Mouse (Mus musculus): ENCODE data around the gene Rxra. TPM values are rescaled to one million over a fixed set of nuclear protein-coding genes. Genes with fewer than 3 reads are reported as not detected.

The Rxra gene
- total RNA-seq, 2 experiments from 2014 or later = 25.2 to 25.5 TPM

- no peak for DNase-seq (ENCODE audit: low spot score in 2 of 2)
Measured at GRCm38 (mm10) chr2:27733021-27733420, 56.8 kb downstream of the Rxra start.

- DNase-seq (ENCODE audit: low spot score in 2 of 2) = no peak
Measured at GRCm38 (mm10) chr2:27734328-27734727, 58.1 kb downstream of the Rxra start.

GRCm38 (mm10) chr2:27734800-27735199, 58.6 kb downstream of the Rxra start:
- no peak for DNase-seq (ENCODE audit: low spot score in 2 of 2)

- no peak for DNase-seq (ENCODE audit: low spot score in 2 of 2)
Measured at GRCm38 (mm10) chr2:27736802-27737201, 60.6 kb downstream of the Rxra start.

GRCm38 (mm10) chr2:27738396-27738795, 62.2 kb downstream of the Rxra start:
- no peak for DNase-seq (ENCODE audit: low spot score in 2 of 2)

- peak; percentile 75 to 86 for DNase-seq (ENCODE audit: low spot score in 2 of 2)
Measured at GRCm38 (mm10) chr2:27740091-27740608, 63.9 kb downstream of the Rxra start.

- DNase-seq (ENCODE audit: low spot score in 2 of 2) = no peak
Measured at GRCm38 (mm10) chr2:27743177-27743576, 66.9 kb downstream of the Rxra start.

- no peak for DNase-seq (ENCODE audit: low spot score in 2 of 2)
Measured at GRCm38 (mm10) chr2:27743863-27744611, 67.8 kb downstream of the Rxra start.

GRCm38 (mm10) chr2:27744612-27745351, 68.5 kb downstream of the Rxra start:
- DNase-seq (ENCODE audit: low spot score in 2 of 2) = no peak

- peak; percentile 63 to 79 for DNase-seq (ENCODE audit: low spot score in 2 of 2)
Measured at GRCm38 (mm10) chr2:27745673-27746620, 69.7 kb downstream of the Rxra start.

- peak; percentile 40 to 56 for DNase-seq (ENCODE audit: low spot score in 2 of 2)
Measured at GRCm38 (mm10) chr2:27746854-27747253, 70.6 kb downstream of the Rxra start.

GRCm38 (mm10) chr2:27748984-27749383, 72.7 kb downstream of the Rxra start:
- no peak for DNase-seq (ENCODE audit: low spot score in 2 of 2)

GRCm38 (mm10) chr2:27750399-27751134, 74.3 kb downstream of the Rxra start:
- DNase-seq (ENCODE audit: low spot score in 2 of 2) = no peak

GRCm38 (mm10) chr2:27751135-27751519, 74.9 kb downstream of the Rxra start:
- DNase-seq (ENCODE audit: low spot score in 2 of 2) = no peak

- no peak for DNase-seq (ENCODE audit: low spot score in 2 of 2)
Measured at GRCm38 (mm10) chr2:27751803-27752202, 75.6 kb downstream of the Rxra start.

GRCm38 (mm10) chr2:27754094-27754493, 77.9 kb downstream of the Rxra start:
- no peak for DNase-seq (ENCODE audit: low spot score in 2 of 2)

- DNase-seq (ENCODE audit: low spot score in 2 of 2) = no peak
Measured at GRCm38 (mm10) chr2:27755986-27756641, 79.9 kb downstream of the Rxra start.

GRCm38 (mm10) chr2:27758414-27759301, 82.4 kb downstream of the Rxra start:
- peak; percentile 94 for DNase-seq (ENCODE audit: low spot score in 2 of 2)

GRCm38 (mm10) chr2:27759431-27759830, 83.2 kb downstream of the Rxra start:
- DNase-seq (ENCODE audit: low spot score in 2 of 2) = no peak

Data from left cerebral cortex, adult 18-20 months (tissue).